Mouse (Mus musculus) forebrain, embryonic 11.5 days (tissue): ENCODE measurements around the gene Eea1. TPM values are rescaled to one million over a fixed set of nuclear protein-coding genes. Genes with fewer than 3 reads are reported as not detected.

Experiments
- ATAC-seq: fragments of 200-750 bp; cut with Nextera tagmentation; replicated peaks from 2 replicates; pipeline ENCODE4 v1.8.0; 2017; ENCODE audit warnings: moderate TSS enrichment; ENCODE audit not compliant: low FRiP score
- DNase-seq: peaks from one replicate; pipeline ENCODE4 v3.0.0-alpha.2; 2017; ENCODE audit warnings: low spot score
- H3K27ac ChIP-seq: fragments of 300-500 bp; sonication (generic); 2 replicates; pipeline ENCODE4 v1.5.1; 2014; ENCODE audit warnings: low read depth, low read length
- H3K27me3 ChIP-seq: fragments of 300-500 bp; sonication (generic); 2 replicates; pipeline ENCODE4 v1.6.1; 2014; ENCODE audit warnings: mild to moderate bottlenecking, low read length, mixed read lengths; ENCODE audit not compliant: control insufficient read depth, insufficient read depth
- H3K36me3 ChIP-seq: fragments of 300-500 bp; sonication (generic); 2 replicates; pipeline ENCODE4 v1.6.1; 2014; ENCODE audit warnings: mild to moderate bottlenecking, low read length, moderate library complexity, mixed read lengths; ENCODE audit not compliant: control insufficient read depth, insufficient read depth
- H3K4me1 ChIP-seq: fragments of 300-500 bp; sonication (generic); replicated peaks from 2 replicates; pipeline ENCODE4 v1.6.1; 2014; ENCODE audit warnings: low read length, mixed read lengths; ENCODE audit not compliant: control insufficient read depth, insufficient read depth
- H3K4me2 ChIP-seq: fragments of 300-500 bp; sonication (generic); 2 replicates; pipeline ENCODE4 v1.6.1; 2014; ENCODE audit warnings: low read depth, mild to moderate bottlenecking, low read length, moderate library complexity, mixed read lengths; ENCODE audit not compliant: severe bottlenecking
- H3K4me3 ChIP-seq: fragments of 300-500 bp; sonication (generic); 2 replicates; pipeline ENCODE4 v1.5.1; 2014; ENCODE audit warnings: low read depth, low read length
- H3K9ac ChIP-seq: fragments of 300-500 bp; sonication (generic); 2 replicates; pipeline ENCODE4 v1.6.1; 2014; ENCODE audit warnings: low read length
- H3K9me3 ChIP-seq: fragments of 300-500 bp; sonication (generic); 2 replicates; pipeline ENCODE4 v1.6.1; 2016; ENCODE audit warnings: low read length, mixed read lengths; ENCODE audit not compliant: control insufficient read depth
- WGBS: fragments of 180-500 bp; shearing (Covaris S2); extraction: QIAGEN DNeasy Blood & Tissue Kit; methylation state at CpG from one replicate; pipeline ENCODE4 v1.1.7; 2014; 5-methylcytosine and 5-hydroxymethylcytosine counted together
- polyA plus RNA-seq: library from polyadenylated mRNA; unstranded; fragments of >200 nt; fragmentation: Nextera tagmentation; extraction: Ambion mirVana; gene quantifications from 2 replicates; pipeline ENCODE4 v1.2.1, GENCODE M21; 2014

Eea1 gene
- polyA plus RNA-seq, 1 experiment from 2014 or later = 12.0 TPM

GRCm38 (mm10) chr10:95969694-95970093 is 29.2 kb downstream of the Eea1 start:
- H3K9ac ChIP-seq = no peak overlapping the region
- no peaks in the 10 kb centered on the region for H3K4me1 ChIP-seq
- no peak overlapping the region for H3K4me2 ChIP-seq
- ATAC-seq (no peak), DNase-seq (no peak)
- no peak overlapping the region for H3K4me3 ChIP-seq
- H3K27ac ChIP-seq = no peak overlapping the region
- 86% methylated on average over 1 of the region's 1 CpGs for WGBS
- no peaks in the 10 kb centered on the region for H3K9me3 ChIP-seq
- no peaks in the 10 kb centered on the region for H3K36me3 ChIP-seq
- H3K27me3 ChIP-seq = no peaks in the 10 kb centered on the region

- no peak overlapping the region for H3K4me3 ChIP-seq
- WGBS = 85% methylated on average over 3 of the region's 3 CpGs
- no peaks in the 10 kb centered on the region for H3K36me3 ChIP-seq
- no peak overlapping the region for H3K9ac ChIP-seq
- ATAC-seq (no peak), DNase-seq (no peak)
- H3K27me3 ChIP-seq = no peaks in the 10 kb centered on the region
- H3K4me1 ChIP-seq = no peaks in the 10 kb centered on the region
- H3K27ac ChIP-seq = no peak overlapping the region
- no peak overlapping the region for H3K4me2 ChIP-seq
- no peaks in the 10 kb centered on the region for H3K9me3 ChIP-seq
These were observed 30.3 kb downstream of the Eea1 start for GRCm38 (mm10) chr10:95970744-95971212.

- no peaks in the 10 kb centered on the region for H3K9me3 ChIP-seq
- no peaks in the 10 kb centered on the region for H3K4me1 ChIP-seq
- WGBS = 89% methylated on average over 4 of the region's 4 CpGs
- H3K27ac ChIP-seq = no peak overlapping the region
- DNase-seq = no peak
- no peak overlapping the region for H3K4me2 ChIP-seq
- H3K36me3 ChIP-seq = no peaks in the 10 kb centered on the region
- ATAC-seq = no peak
- no peaks in the 10 kb centered on the region for H3K27me3 ChIP-seq
- no peak overlapping the region for H3K9ac ChIP-seq
- no peak overlapping the region for H3K4me3 ChIP-seq
These were observed 30.9 kb downstream of the Eea1 start for GRCm38 (mm10) chr10:95971341-95971740.

- no peaks in the 10 kb centered on the region for H3K36me3 ChIP-seq
- DNase-seq (no peak), ATAC-seq (no peak)
- H3K9me3 ChIP-seq = no peaks in the 10 kb centered on the region
- no peak overlapping the region for H3K9ac ChIP-seq
- H3K4me3 ChIP-seq = no peak overlapping the region
- no peaks in the 10 kb centered on the region for H3K4me1 ChIP-seq
- H3K27me3 ChIP-seq = no peaks in the 10 kb centered on the region
- no peak overlapping the region for H3K27ac ChIP-seq
- H3K4me2 ChIP-seq = no peak overlapping the region
- WGBS = 92% methylated on average over 3 of the region's 3 CpGs
These were observed 31.5 kb downstream of the Eea1 start for GRCm38 (mm10) chr10:95971942-95972341.

GRCm38 (mm10) chr10:95974462-95974861 is 34.0 kb downstream of the Eea1 start:
- H3K9me3 ChIP-seq = no peaks in the 10 kb centered on the region
- H3K9ac ChIP-seq = no peak overlapping the region
- ATAC-seq = no peak
- no peaks in the 10 kb centered on the region for H3K27me3 ChIP-seq
- WGBS = 91% methylated on average over 3 of the region's 3 CpGs
- H3K4me3 ChIP-seq = no peak overlapping the region
- H3K4me2 ChIP-seq = no peak overlapping the region
- H3K36me3 ChIP-seq = no peaks in the 10 kb centered on the region
- no peak for DNase-seq
- no peak overlapping the region for H3K27ac ChIP-seq
- H3K4me1 ChIP-seq = no peaks in the 10 kb centered on the region

GRCm38 (mm10) chr10:95976798-95977197 is 36.3 kb downstream of the Eea1 start:
- no peak for DNase-seq
- Histone ChIP-seq H3K9ac (no peak overlapping the region), H3K27me3 (no peaks in the 10 kb centered on the region), H3K4me3 (no peak overlapping the region), H3K36me3 (no peaks in the 10 kb centered on the region), H3K4me2 (no peak overlapping the region), H3K4me1 (no peaks in the 10 kb centered on the region), H3K9me3 (no peaks in the 10 kb centered on the region), H3K27ac (no peak overlapping the region)
- ATAC-seq = no peak
- 93% methylated on average over 2 of the region's 2 CpGs for WGBS

- whole genome bisulfite sequencing = 93% methylated on average over 1 of the region's 1 CpGs
- no peaks in the 10 kb centered on the region for H3K9me3 ChIP-seq
- H3K36me3 ChIP-seq = no peaks in the 10 kb centered on the region
- H3K4me1 ChIP-seq = no peaks in the 10 kb centered on the region
- H3K4me2 ChIP-seq = no peak overlapping the region
- H3K27ac ChIP-seq = no peak overlapping the region
- no peak for DNase-seq
- H3K4me3 ChIP-seq = no peak overlapping the region
- no peaks in the 10 kb centered on the region for H3K27me3 ChIP-seq
- no peak overlapping the region for H3K9ac ChIP-seq
- no peak for ATAC-seq
These were observed 49.3 kb downstream of the Eea1 start for GRCm38 (mm10) chr10:95989731-95990130.

- WGBS = 77% methylated on average over 1 of the region's 1 CpGs
- Histone ChIP-seq H3K36me3 (no peaks in the 10 kb centered on the region), H3K27me3 (no peaks in the 10 kb centered on the region), H3K27ac (no peak overlapping the region), H3K9ac (no peak overlapping the region), H3K4me2 (no peak overlapping the region), H3K4me1 (no peaks in the 10 kb centered on the region), H3K9me3 (no peaks in the 10 kb centered on the region), H3K4me3 (no peak overlapping the region)
- no peak for DNase-seq
- no peak for ATAC-seq
These were observed 50.7 kb downstream of the Eea1 start for GRCm38 (mm10) chr10:95991176-95991575.

GRCm38 (mm10) chr10:96000904-96001303 is 60.5 kb downstream of the Eea1 start:
- Histone ChIP-seq H3K4me3 (no peak overlapping the region), H3K27ac (no peak overlapping the region), H3K4me2 (no peak overlapping the region), H3K9me3 (no peaks in the 10 kb centered on the region), H3K4me1 (no peaks in the 10 kb centered on the region), H3K9ac (no peak overlapping the region), H3K27me3 (no peaks in the 10 kb centered on the region), H3K36me3 (no peaks in the 10 kb centered on the region)
- ATAC-seq (no peak), DNase-seq (no peak)
- WGBS = 81% methylated on average over 5 of the region's 5 CpGs
